Mouse (Mus musculus): Measurements from ENCODE around the gene Icosl.
"Not testable (repeated sequence)": the region's sequence is repeated elsewhere in the genome, so short reads cannot be mapped to it uniquely, and the experiment has no call there.

The Icosl gene

DNA sequence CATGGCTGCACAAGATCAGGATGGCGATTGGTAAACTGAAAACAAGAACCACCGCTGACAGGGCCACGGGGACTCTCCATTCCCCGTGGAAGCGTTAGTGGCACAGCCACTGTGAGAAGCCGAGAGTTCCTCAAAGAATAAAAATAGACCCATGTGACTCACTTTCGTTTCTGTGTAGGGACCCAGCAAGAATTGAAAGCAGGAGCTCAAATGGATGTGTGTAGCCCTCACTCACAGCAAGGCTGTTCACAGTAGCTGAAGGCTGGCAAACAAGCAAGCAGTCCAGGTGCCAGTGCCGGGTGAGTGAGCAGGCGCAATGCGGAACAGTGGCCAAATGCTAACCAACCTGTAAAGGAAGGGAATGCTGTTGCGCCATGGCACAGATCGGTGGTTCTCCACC lies 36.4 kb downstream of the Icosl start:
- DNase-seq (ENCODE audit: extremely low read depth, low read depth, low spot score), result no peak

DNA sequence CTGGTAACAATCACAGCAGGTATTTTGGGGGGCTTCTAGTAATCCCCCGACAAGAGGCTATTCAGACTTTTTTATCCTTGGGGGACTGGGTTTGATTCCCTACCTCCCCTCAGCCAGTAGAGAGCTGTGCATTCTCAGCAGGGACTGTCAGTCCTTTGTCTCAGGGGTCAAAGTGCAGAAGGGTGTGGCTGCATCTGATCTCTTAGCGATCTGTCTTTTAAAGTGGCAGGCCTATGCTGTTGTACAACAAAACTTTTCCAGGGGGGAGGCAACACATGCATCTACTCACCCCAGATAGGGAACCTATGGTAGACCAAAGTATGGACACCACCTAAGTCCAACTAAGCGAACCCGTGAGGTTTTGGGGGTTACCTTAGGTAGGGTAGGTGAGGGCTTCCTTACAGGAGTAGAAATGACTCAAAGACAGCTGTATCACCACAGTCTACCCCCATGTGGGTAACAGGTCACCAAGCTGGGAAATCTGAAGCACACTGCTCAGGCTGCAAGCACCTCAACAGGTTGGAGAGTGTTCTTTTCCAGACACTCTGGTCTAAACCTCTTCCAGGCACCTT lies 45.5 kb downstream of the Icosl start:
- DNase-seq (ENCODE audit: extremely low read depth, low read depth, low spot score), result no peak

DNA sequence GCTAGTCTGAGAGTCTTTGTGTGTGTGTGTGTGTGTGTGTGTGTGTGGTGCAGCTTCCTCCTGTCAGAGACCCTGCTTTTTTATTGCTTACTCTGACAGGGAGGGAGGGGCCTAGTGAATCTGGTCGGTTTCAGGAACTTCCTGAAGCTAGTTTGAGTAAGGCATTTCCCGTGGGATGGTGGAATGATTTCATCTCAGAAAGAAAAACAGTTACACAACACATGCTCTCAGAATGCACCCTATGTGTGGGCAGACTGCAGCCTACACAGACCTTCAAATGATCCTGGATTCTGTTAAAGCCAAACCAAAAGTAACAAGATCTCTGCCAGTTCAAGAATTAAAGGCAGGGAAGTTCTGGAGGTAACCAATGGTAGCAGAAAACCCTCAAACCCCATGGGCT lies 46.1 kb downstream of the Icosl start:
- DNase-seq (ENCODE audit: extremely low read depth, low read depth, low spot score), result peak; percentile 67

DNA sequence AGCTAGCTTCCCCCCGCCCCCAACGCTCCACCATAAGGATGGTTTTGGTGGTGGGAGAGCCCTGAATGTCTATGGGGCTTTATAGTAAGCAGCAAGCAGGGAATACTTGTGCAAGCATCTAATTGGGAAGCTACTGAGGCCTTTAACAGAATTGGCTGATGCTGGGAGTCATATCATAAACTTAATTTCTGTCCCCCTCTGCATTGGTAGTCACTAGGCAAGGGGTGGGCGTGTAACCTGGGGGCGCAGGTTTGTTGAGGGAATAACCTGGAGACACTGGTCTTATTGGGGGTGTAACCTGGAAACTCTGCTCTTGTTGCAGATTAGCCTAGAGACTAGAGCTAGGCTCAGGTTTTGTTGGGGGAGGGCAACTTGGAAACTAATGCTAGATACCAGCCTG lies 50.3 kb downstream of the Icosl start:
- no peak for DNase-seq (ENCODE audit: extremely low read depth, low read depth, low spot score)

DNA sequence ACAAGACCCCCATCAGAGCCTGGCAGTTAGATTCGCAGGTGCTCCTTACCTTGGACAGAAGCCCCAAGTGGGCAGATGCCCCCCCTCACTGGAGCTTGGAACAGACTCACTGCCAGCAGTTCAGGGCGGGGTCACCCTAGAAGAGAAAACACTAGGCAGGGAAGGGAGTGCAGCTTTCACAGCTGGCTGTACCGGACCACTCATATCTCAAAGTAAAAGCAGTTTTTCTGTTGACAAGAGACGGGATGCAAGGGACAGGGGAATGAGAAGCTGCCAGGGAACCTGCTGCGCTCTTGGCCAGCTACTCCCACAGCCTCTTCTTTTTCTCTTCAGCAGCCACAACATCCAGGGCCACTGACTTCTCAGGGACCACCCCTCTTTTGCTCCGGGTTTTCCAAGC lies 55.0 kb downstream of the Icosl start:
- not testable (repeated sequence) for DNase-seq (ENCODE audit: extremely low read depth, low read depth, low spot score)

DNA sequence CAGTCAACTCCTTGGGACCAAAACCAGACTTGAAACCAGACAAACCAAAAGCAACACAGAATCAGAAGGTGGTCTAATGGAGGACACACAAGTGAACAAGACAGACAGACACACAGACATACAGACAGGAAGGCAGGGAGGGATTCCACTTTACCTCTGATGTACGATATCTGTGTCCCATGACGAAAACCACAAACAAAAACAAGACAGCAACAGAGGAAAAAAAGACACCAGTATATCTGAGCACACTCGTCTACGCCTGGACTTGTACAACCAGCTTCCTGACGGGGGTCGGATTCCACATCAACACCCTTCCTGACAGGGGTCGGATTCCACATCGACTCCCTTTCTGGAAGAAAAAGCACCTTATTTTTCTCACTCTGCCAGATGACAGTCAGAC lies 56.0 kb downstream of the Icosl start:
- not testable (repeated sequence) for DNase-seq (ENCODE audit: extremely low read depth, low read depth, low spot score)

DNA sequence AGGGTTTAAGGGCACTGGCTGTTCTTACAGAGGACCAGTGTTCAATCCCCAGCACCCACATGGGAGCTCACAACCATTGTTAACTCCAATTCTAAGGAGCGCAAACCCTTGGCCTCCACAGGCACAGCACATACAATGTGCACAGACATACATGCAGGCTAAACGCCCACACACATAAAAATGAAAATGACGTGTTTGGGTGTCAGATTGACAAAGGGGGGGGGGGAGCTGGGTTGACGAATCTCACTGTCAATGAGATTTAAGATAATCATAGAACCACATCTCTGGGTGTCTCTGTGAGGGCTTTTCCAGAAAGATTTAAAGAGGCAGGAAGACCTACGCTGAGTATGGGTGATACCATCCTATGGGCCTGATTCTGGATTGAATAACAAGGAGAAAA lies 57.2 kb downstream of the Icosl start:
- no peak for DNase-seq (ENCODE audit: extremely low read depth, low read depth, low spot score)

DNA sequence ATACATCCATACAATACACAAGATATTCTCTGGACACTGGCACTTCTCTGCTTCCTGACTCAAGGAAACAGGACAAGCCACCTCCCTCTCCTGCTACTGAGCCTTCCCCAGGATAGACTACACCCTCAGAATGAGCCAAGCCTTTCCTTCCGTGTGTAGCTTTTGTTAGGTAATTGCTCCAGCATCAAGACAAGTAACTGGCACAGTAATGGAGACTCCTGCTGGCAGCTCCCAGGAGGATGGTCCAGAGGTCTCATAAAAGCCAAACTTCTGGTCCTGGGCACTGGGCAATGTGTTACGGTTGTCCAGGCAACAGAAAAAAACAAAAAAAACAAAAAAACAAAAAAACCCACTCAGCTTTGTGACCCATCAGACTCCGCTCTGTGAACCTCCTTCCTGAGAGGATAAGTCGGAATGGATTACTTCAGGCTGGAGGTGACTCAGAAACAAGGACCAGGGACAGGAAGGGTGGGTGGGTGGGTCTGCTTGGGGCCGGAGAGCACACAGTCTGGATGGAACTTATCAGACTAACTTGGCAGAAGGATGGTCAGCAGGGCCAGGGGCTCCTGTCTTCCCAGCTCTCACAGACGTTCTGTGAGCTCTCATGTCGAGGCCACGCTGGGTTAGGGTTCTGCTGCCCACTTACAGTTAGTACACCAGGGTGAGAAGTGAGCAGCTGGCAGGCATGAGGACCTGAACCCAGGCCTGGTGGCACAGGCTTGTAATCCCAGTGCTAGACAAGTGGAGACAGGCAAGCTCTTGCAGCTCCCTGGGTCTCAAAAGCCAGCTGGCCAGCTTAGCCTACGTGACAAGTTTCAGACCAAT lies 58.2 kb downstream of the Icosl start:
- DNase-seq (ENCODE audit: extremely low read depth, low read depth, low spot score), result peak; percentile 70

DNA sequence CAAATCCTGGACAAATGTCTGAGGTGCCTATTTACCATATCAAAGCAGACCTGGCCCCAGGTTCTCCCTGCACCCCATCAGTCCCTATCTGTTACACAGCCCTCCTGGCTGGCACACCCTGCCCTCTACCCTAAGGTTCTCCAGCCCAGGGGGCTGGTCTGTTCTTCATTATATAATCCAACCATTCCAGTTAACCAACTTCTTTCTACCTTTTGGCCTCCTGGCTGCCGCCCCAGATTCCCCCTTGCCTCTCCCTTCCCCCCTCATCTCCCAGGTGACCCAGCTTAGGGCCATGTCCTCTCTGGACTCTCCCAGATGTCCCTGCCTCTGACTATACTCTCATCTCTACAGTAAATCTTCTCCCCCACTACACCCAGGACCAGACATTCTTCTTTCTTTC lies 58.8 kb downstream of the Icosl start:
- DNase-seq (ENCODE audit: extremely low read depth, low read depth, low spot score), result no peak

DNA sequence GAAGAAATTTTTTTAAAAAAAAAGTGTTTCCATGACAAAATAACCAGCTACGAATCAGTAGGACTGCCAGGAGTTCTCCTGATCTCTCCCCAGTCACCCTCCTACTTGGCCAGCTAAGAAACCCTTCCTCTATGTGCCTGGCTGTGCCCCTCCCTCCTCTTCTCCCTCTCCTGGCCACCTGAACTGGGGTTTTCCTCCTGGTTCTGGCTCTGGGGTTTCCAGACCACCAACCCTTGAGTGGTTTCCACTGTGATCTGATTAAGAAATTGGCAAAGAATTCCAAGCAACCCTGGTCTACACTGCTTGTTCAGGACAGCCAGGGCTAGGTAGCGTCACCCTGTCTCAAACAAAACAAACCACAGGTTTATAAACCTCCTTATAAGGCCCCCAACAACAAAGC lies 59.5 kb downstream of the Icosl start:
- no peak for DNase-seq (ENCODE audit: extremely low read depth, low read depth, low spot score)

DNA sequence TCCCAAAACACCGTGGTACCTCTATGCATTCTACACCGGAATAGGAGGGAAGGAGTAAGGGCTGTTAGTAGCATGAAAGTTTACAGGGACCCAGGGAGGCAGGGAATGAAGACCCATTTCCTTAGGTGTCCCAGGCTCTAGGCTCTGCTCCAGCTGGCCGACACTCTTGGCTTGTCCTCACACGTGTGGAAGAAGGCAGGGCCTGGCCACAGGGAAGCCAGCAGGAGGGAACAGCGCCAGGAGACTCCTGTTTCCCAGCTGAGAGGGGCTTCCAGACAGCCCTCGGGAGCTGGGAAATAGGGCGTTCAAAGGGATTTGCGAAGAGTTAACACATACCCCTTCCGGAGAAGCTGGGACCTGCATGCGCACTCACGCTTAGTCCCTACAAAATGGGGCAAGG lies 60.3 kb downstream of the Icosl start:
- DNase-seq (ENCODE audit: extremely low read depth, low read depth, low spot score), result no peak

DNA sequence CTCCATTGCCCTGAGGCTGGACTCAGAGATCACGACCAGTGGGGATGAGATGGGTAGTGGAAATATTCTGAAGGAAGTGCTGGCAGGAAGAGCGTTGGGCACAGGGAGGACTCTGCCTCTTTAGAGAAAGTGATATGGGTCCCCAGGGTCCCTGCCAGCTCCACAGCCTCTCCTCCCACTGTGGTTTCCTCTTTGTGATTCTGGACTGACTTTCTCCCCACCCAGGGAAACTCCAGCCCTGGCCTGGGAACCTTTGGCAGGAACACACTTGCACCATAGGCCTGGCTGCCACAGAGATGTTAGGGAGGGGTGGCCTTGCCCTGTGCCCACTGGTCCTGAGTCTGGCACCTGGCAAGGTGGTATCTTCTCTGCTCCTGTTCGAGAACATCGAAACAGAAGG lies 60.9 kb downstream of the Icosl start:
- DNase-seq (ENCODE audit: extremely low read depth, low read depth, low spot score), result no peak
